Mouse (Mus musculus): Measurements from ENCODE around the gene Pink1. TPM values are rescaled to one million over a fixed set of nuclear protein-coding genes. Genes with fewer than 3 reads are reported as not detected.

Pink1 gene
- polyA plus RNA-seq (2015; fragmentation: Nextera tagmentation; extraction: Ambion mirVana), result 111 and 152 TPM in 2 replicates

DNA sequence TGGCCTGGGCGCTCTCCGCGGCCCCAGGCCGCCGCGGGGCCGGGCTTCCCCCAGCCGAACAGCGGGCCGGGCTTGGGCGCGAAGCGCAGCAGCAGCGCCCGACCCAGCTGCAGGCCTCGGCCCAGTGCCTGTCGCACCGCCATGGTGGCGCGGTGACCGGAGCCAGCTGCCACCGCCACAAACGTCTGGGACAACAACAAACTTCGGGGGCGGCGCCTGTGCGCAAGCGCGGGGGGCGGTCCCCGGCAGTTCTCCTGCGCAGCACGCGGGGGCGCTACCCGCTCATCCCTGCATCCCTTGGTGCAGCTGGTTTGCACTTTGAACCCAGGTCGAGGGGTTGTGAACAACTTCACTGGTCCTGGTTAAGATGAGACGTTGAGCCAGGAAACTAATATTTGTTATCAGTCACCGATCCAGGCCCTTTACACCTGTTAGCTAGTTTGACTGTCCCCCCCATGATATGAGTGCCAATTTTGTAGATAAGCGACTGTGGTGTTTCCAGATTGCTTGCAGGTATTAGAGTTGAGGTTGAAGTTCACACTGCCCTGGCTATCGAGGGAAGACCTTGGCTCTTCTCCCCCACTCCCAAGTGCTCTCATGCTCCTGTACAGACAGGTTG, at the start of gene Pink1:
TSS of gene Pink1 (minus strand) at position 231 of the 619 bp plus-strand sequence.

DNA sequence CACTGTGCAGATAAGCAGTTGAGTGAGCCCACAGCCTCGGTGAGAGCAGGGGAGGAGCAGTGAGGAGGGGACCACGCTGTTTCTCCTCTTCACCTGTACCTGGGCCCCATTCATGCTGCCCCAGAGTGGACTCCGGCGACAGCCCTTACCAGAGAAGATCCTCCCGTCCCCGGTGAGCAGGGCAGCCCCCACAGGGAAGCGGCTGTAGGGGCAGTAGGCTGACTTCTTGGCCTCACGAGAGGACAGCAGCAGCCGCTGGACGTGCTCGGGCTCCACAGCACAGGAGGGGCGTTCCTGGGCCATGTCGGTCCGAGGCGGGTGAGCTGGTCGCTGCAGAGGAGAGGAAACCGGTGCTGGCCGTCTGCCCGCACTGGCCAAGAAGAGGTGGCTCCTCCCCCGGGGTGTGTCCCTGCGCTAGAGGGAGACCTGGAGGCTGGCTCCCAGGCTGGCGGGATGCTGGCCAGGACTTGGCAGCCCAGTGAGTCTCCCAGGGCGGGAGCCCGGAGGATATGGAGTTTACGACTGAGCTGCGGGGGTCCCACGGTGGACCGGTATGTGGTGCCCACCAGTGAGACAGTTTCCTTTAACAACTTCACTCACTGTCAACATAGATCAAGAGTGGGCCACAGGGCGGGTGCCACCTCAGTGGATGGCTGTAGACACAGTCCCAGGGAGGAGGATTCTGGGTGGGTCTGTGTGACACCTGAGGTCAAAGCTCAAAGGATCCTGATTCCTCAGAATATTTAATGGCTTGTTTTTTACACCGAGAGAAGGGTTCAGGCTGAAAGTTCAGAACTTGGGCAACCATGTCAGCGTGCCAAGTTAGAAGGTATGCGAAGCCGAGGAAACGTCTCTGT, 41.8 kb upstream of the Pink1 start, which contains the start of gene Cda:
TSS of gene Cda (minus strand) at position 352 of the 857 bp plus-strand sequence.

DNA sequence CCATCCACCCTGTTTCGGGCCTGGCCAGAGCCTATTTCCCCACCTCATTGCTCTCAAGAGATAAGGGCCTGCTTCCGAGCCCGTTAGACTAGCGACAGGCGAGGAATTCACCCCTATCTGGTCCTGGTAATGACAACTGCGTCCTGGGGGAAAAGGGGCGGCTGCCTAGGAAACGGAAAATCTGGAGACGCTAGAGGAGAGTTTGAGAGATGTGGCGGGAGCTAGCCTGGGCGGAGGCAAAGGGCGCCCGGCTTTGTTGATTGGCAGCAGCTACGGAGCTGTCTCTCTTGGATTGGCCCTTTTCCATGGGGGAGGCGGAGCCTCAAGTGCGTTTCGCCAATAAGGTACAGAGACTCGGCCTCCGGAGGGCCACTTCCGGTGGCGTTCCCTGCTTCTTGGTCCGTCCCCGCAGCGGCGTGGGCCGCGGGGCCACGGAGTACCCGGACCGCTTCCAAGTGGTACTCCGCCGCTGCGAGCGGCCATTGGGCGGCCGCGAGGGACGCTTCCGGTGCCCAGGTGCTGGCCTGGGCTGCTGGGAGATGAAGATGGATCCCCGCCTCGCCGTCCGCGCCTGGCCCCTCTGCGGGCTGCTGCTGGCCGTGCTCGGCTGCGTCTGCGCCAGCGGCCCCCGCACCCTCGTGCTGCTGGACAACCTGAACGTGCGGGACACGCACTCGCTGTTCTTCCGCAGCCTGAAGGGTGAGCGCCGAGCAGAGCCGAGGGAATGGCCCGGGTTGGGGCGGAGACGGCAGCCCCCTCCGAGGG, 21.6 kb downstream of the Pink1 start, which contains the start of gene Ddost:
TSS of gene Ddost (plus strand) at position 391 of the 765 bp plus-strand sequence.

Small RNAs within 50 kb of the gene (microRNA-seq; reads per million reads assigned to microRNA genes)
- gene Gm27646 (0 reads per million in 2 experiments), gene Mir7019 (1.4 to 2.1 reads per million in 2 experiments)

Other genes starting within 250 kb of the Pink1 start
- gene Hp1bp3, start 110.0 kb downstream of the Pink1 start, polyA plus RNA-seq (2015; fragmentation: Nextera tagmentation; extraction: Ambion mirVana), result 72.3 and 73.4 TPM in 2 replicates
- gene Sh2d5, start 75.9 kb downstream of the Pink1 start, polyA plus RNA-seq (2015; fragmentation: Nextera tagmentation; extraction: Ambion mirVana), result not detected in 2 replicates
- gene Kif17, start 75.9 kb downstream of the Pink1 start, polyA plus RNA-seq (2015; fragmentation: Nextera tagmentation; extraction: Ambion mirVana), result 0.27 and 0.32 TPM in 2 replicates
- gene Ddost, start 21.6 kb downstream of the Pink1 start, polyA plus RNA-seq (2015; fragmentation: Nextera tagmentation; extraction: Ambion mirVana), result 136 and 166 TPM in 2 replicates
- gene Cda, start 41.7 kb upstream of the Pink1 start, polyA plus RNA-seq (2015; fragmentation: Nextera tagmentation; extraction: Ambion mirVana), result 3.4 and 3.7 TPM in 2 replicates
- gene Fam43b, start 70.2 kb upstream of the Pink1 start, polyA plus RNA-seq (2015; fragmentation: Nextera tagmentation; extraction: Ambion mirVana), result 0.05 TPM in 1 of 2 replicates, not detected in the other
- gene Mul1, start 108.4 kb upstream of the Pink1 start, polyA plus RNA-seq (2015; fragmentation: Nextera tagmentation; extraction: Ambion mirVana), result 16.6 and 16.9 TPM in 2 replicates
- gene Camk2n1, start 128.0 kb upstream of the Pink1 start, polyA plus RNA-seq (2015; fragmentation: Nextera tagmentation; extraction: Ambion mirVana), result 1.9 and 2.4 TPM in 2 replicates

Measured in skeletal muscle tissue, postnatal 0 days (tissue).